Mouse (Mus musculus): Measurements from ENCODE around the gene Tspoap1. TPM values are rescaled to one million over a fixed set of nuclear protein-coding genes. Genes with fewer than 3 reads are reported as not detected.

Tspoap1 gene
- polyA plus RNA-seq, 1 experiment from 2014 or later = 0.26 TPM

DNA sequence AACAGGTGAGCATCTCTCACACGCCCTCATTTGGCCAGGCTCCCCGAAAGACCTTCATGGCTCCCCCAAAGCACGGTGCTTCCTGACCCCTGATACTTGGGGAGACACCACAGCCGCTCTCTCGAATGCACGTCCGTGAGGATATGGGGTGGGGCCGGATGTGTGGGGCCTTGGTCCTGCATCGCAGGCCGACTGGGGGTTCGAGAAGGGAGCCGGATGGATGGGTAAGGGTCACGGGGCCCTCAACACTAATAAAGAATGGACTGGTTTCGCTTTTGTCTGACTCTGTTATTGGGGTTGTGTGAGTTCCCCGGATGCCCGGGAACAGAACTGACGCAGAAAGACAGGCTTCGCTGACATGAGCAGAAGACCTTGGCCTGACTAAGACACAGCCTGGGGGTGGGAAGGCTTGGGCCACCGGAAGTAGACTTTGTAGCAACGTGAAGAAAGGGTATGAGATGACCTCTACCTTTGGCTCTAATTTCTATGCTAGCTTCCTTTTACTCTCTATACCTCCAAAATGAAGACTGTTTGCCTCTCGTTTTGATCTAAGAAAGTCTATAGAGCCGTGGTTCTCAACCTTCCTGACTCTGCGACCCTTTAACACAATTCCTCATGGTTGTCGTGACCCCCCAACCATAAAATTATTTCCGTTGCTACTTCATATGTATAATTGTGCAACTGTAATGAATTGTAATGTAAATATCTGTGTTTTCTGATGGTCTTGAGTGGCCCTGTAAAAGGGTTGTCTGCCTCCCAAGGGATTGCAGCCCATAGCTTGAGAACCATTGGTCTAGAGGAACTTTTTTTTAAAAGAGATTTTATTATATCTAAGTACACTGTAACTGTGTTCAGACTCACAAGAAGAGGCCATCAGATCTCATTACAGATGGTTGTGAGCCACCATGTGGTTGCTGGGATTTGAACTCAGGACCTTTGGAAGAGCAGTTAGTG, 3.1 kb upstream of the Tspoap1 start:
- ATAC-seq (ENCODE audit: insufficient number of reproducible peaks, insufficient read depth, low FRiP score, low read depth) = no peak
- 82% methylated on average over 25 of the region's 25 CpGs for WGBS
- Histone ChIP-seq H3K27ac (replicated peaks in 1 of 2; ENCODE audit: control insufficient read depth in 1 of 2, insufficient read depth in 1 of 2, low read depth in 2 of 2, low read length in 2 of 2) (no peak overlapping the region), H3K4me3 (ENCODE audit: control insufficient read depth in 1 of 2, insufficient read depth in 1 of 2, low read depth in 1 of 2, low read length in 2 of 2) (peak overlapping the region; percentile 9 to 13; a peak in 1 of 4 replicates), H3K9me3 (ENCODE audit: control insufficient read depth, low read length) (no peaks in the 10 kb centered on the region), H3K4me2 (ENCODE audit: low read length) (no peak overlapping the region), H3K36me3 (ENCODE audit: control insufficient read depth, insufficient read depth, low read length) (no peaks in the 10 kb centered on the region), H3K27me3 (ENCODE audit: control insufficient read depth, insufficient read depth, low read length) (peaks cover 35% of the 10 kb centered on the region), H3K4me1 (ENCODE audit: control insufficient read depth in 2 of 2, insufficient read depth in 2 of 2, low read length in 2 of 2) (peaks cover 0 to 2% of the 10 kb centered on the region in 2 experiments; a peak in 1 of 4 replicates), H3K9ac (ENCODE audit: low read length) (no peak overlapping the region)

DNA sequence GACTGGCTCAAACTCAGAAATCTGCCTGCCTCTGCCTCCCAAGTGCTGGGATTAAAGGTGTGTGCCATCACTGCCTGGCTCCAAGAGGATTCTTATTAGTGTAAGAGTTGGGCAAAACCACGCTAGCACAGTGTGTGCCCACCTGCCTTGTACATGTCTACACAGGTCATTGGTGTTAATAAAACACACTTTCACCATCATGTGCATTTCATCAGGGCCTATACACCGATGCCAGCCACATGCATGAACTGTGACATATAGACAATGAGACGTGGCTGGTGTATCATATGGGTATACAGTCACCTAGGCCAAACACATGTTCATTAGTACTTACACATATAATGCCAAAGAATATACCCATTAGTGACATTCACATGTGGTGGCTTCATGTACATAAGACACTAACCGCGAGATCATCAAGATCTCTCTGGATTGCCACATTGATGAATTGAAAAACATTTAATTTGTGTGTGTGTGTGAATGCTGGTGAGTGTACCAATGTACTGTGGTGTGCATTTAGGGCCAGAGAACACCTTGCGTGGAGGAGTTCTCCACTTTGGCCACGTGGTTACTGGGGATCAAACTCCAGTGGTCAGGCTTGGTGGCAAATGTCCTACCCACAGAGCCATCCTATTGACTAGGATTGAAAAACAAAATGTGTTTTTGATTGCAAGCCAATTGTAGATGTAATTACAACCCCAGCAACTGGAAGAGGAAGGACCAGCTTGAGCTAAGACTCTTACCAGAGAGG, 2.0 kb upstream of the Tspoap1 start:
- Histone ChIP-seq H3K27me3 (ENCODE audit: control insufficient read depth, insufficient read depth, low read length) (peaks cover 45% of the 10 kb centered on the region), H3K9ac (ENCODE audit: low read length) (no peak overlapping the region), H3K36me3 (ENCODE audit: control insufficient read depth, insufficient read depth, low read length) (no peaks in the 10 kb centered on the region), H3K4me3 (ENCODE audit: control insufficient read depth in 1 of 2, insufficient read depth in 1 of 2, low read depth in 1 of 2, low read length in 2 of 2) (no peak overlapping the region), H3K27ac (replicated peaks in 1 of 2; ENCODE audit: control insufficient read depth in 1 of 2, insufficient read depth in 1 of 2, low read depth in 2 of 2, low read length in 2 of 2) (no peak overlapping the region), H3K4me2 (ENCODE audit: low read length) (no peak overlapping the region), H3K4me1 (ENCODE audit: control insufficient read depth in 2 of 2, insufficient read depth in 2 of 2, low read length in 2 of 2) (peaks cover under 1 to 2% of the 10 kb centered on the region in 2 experiments; a peak in 2 of 4 replicates), H3K9me3 (ENCODE audit: control insufficient read depth, low read length) (no peaks in the 10 kb centered on the region)
- WGBS = 73% methylated on average over 7 of the region's 7 CpGs
- no peak for ATAC-seq (ENCODE audit: insufficient number of reproducible peaks, insufficient read depth, low FRiP score, low read depth)

DNA sequence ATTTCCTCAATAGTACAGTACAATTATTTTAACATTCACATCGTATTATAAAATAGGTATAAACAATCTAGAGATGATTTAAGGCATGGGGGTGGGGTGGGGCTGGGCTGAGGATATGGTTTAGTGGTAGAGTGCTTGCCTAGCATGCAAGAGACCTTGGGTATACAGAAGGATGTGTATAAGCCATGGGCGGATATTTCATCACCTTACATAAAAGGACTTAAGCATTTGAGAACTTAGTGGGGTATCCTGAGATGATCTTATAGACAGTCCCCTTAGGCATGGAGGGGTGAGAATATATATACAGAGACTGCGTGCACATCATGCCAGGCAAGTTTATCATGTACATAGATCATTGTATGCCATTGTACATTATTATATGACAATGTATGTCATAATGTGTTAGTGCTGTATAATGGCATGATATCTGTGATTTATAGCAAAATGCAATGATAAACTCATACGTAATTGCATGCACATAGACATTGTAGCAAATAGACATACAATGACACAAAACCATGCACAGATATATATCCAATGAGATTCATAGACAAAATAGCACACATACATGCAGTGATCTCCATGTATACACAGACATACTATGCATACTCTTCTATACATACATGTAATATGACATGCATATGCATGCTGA, 1.3 kb upstream of the Tspoap1 start:
- Histone ChIP-seq H3K9ac (ENCODE audit: low read length) (no peak overlapping the region), H3K27me3 (ENCODE audit: control insufficient read depth, insufficient read depth, low read length) (peaks cover 53% of the 10 kb centered on the region), H3K4me3 (ENCODE audit: control insufficient read depth in 1 of 2, insufficient read depth in 1 of 2, low read depth in 1 of 2, low read length in 2 of 2) (no peak overlapping the region), H3K4me1 (ENCODE audit: control insufficient read depth in 2 of 2, insufficient read depth in 2 of 2, low read length in 2 of 2) (peaks cover 8% of the 10 kb centered on the region in 2 experiments; a peak in 2 of 4 replicates), H3K4me2 (ENCODE audit: low read length) (no peak overlapping the region), H3K9me3 (ENCODE audit: control insufficient read depth, low read length) (no peaks in the 10 kb centered on the region), H3K36me3 (ENCODE audit: control insufficient read depth, insufficient read depth, low read length) (no peaks in the 10 kb centered on the region), H3K27ac (replicated peaks in 1 of 2; ENCODE audit: control insufficient read depth in 1 of 2, insufficient read depth in 1 of 2, low read depth in 2 of 2, low read length in 2 of 2) (no peak overlapping the region)
- ATAC-seq (ENCODE audit: insufficient number of reproducible peaks, insufficient read depth, low FRiP score, low read depth) = no peak
- WGBS = 70% methylated on average over 4 of the region's 4 CpGs

DNA sequence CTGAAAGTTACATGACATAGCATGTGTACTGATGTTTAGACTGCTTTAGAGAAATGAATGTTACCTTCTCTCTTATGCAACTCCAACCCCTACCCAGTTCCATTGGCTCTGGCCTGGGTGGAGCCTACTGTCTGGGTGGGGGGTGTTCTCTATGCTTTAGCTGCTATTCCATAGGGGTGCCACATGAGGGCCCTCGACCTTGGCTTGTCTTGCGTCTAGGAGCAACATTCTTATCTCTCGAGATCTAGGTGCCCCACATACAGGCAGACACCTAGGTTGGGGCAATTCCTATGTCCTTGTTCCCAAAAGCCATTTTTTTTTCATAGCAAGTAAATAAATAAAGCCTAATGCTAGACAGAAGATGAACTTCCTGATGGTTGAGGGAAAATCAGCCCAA, 734 bp upstream of the Tspoap1 start:
- H3K9me3 ChIP-seq (ENCODE audit: control insufficient read depth, low read length) = no peaks in the 10 kb centered on the region
- H3K4me1 ChIP-seq (ENCODE audit: control insufficient read depth in 2 of 2, insufficient read depth in 2 of 2, low read length in 2 of 2) = peaks cover 6 to 14% of the 10 kb centered on the region in 2 experiments; a peak in 3 of 4 replicates
- no peak overlapping the region for H3K4me2 ChIP-seq (ENCODE audit: low read length)
- H3K36me3 ChIP-seq (ENCODE audit: control insufficient read depth, insufficient read depth, low read length) = no peaks in the 10 kb centered on the region
- H3K9ac ChIP-seq (ENCODE audit: low read length) = no peak overlapping the region
- peaks cover 58% of the 10 kb centered on the region for H3K27me3 ChIP-seq (ENCODE audit: control insufficient read depth, insufficient read depth, low read length)
- H3K27ac ChIP-seq (replicated peaks in 1 of 2; ENCODE audit: control insufficient read depth in 1 of 2, insufficient read depth in 1 of 2, low read depth in 2 of 2, low read length in 2 of 2) = no peak overlapping the region
- no peak for ATAC-seq (ENCODE audit: insufficient number of reproducible peaks, insufficient read depth, low FRiP score, low read depth)
- no peak overlapping the region for H3K4me3 ChIP-seq (ENCODE audit: control insufficient read depth in 1 of 2, insufficient read depth in 1 of 2, low read depth in 1 of 2, low read length in 2 of 2)
- 7% methylated on average over 3 of the region's 3 CpGs for WGBS

DNA sequence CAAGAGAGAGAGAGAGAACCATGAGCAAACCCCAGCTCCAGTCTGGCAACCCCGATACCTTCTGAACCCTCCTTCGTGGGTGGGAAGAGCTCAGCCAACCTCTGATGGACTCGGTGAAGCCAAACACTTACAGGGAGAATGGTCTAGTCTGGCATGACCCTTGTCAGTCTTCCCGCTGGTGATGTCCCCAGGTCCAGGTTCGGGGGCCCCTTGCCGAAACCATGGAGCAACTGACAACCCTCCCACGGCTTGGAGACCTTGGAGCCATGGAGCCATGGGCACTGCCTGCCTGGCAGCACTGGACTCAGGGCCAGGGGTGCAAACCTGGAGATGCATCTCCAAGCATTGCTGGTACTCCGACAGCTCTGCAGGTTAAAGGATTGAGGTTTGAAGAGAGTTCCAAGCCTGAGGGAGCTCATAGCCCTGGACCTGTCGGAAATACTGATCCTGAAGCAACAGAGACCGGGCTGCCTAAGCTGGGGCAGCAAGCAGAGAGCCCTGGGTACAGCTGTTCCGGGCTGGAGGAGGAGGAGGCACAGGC, 910 bp downstream of the Tspoap1 start:
- no peak overlapping the region for H3K9ac ChIP-seq (ENCODE audit: low read length)
- no peaks in the 10 kb centered on the region for H3K36me3 ChIP-seq (ENCODE audit: control insufficient read depth, insufficient read depth, low read length)
- no peak overlapping the region for H3K4me3 ChIP-seq (ENCODE audit: control insufficient read depth in 1 of 2, insufficient read depth in 1 of 2, low read depth in 1 of 2, low read length in 2 of 2)
- H3K4me1 ChIP-seq (ENCODE audit: control insufficient read depth in 2 of 2, insufficient read depth in 2 of 2, low read length in 2 of 2) = peaks cover 6 to 15% of the 10 kb centered on the region in 2 experiments; a peak in 3 of 4 replicates
- ATAC-seq (ENCODE audit: insufficient number of reproducible peaks, insufficient read depth, low FRiP score, low read depth) = no peak
- H3K4me2 ChIP-seq (ENCODE audit: low read length) = no peak overlapping the region
- no peak overlapping the region for H3K27ac ChIP-seq (replicated peaks in 1 of 2; ENCODE audit: control insufficient read depth in 1 of 2, insufficient read depth in 1 of 2, low read depth in 2 of 2, low read length in 2 of 2)
- H3K9me3 ChIP-seq (ENCODE audit: control insufficient read depth, low read length) = no peaks in the 10 kb centered on the region
- peaks cover 75% of the 10 kb centered on the region for H3K27me3 ChIP-seq (ENCODE audit: control insufficient read depth, insufficient read depth, low read length)
- 61% methylated on average over 11 of the region's 11 CpGs for WGBS

DNA sequence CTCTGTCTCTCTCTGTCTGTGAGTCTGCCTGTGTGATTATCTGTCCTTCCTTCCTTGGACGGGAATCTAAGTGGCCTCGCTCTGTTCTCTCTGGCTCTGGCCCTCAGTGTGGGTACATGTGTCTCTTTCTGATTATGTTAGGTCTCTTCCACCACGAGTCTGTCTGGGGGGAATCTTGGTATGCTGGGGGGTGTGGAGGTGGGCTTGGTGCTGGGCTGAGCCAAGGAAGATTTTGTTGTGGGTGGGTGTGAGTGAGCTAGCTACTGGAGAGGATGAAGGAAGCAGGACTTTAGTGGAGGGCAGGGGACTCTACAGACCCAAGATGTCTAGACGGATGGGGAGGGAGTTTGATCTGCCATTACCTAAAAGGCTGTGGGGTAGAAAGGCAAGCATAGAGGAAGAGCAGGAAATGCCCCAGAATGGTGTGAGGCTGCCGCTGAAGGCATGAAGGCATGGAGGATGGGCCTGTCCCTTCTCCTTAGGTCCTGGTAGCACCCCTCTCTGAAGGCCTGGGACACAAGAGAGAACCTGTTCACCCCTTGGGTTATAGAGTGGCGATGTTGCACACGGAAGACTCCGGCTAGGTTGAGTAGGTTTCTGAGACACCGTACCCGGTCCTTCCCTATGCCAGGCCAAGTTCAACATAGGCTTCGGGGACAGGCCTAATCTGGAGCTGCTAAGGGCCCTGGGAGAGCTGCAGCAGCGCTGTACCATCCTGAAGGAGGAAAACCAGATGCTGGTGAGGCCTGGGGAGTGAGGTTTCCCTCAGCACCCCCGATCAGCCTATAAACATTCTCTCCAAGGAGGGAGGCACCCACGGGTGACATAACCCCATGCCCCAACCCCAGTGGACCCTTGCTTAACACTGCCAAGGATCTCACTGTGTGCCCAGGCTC, 1.7 kb downstream of the Tspoap1 start:
- WGBS = 65% methylated on average over 14 of the region's 14 CpGs

More for the DNA sequence above, 1.7 kb downstream of the Tspoap1 start:
- Histone ChIP-seq H3K27me3 (ENCODE audit: control insufficient read depth, insufficient read depth, low read length) (peaks cover 83% of the 10 kb centered on the region), H3K4me3 (ENCODE audit: control insufficient read depth in 1 of 2, insufficient read depth in 1 of 2, low read depth in 1 of 2, low read length in 2 of 2) (no peak overlapping the region), H3K36me3 (ENCODE audit: control insufficient read depth, insufficient read depth, low read length) (no peaks in the 10 kb centered on the region), H3K27ac (replicated peaks in 1 of 2; ENCODE audit: control insufficient read depth in 1 of 2, insufficient read depth in 1 of 2, low read depth in 2 of 2, low read length in 2 of 2) (no peak overlapping the region), H3K4me2 (ENCODE audit: low read length) (no peak overlapping the region), H3K4me1 (ENCODE audit: control insufficient read depth in 2 of 2, insufficient read depth in 2 of 2, low read length in 2 of 2) (peaks cover 6 to 15% of the 10 kb centered on the region in 2 experiments; a peak in 3 of 4 replicates), H3K9ac (ENCODE audit: low read length) (no peak overlapping the region), H3K9me3 (ENCODE audit: control insufficient read depth, low read length) (no peaks in the 10 kb centered on the region)
- ATAC-seq (ENCODE audit: insufficient number of reproducible peaks, insufficient read depth, low FRiP score, low read depth) = no peak
